Mouse (Mus musculus) right cerebral cortex, adult 2 months (tissue): ENCODE data around the gene H2-Q10.
A peak's percentile ranks its signal among the peaks of the same experiment; 100 is the strongest.
"Not testable (repeated sequence)": the region's sequence is repeated elsewhere in the genome, so short reads cannot be mapped to it uniquely, and the experiment has no call there.

ENCODE experiments used
- DNase-seq, 2 experiments: peaks; one replicate each; pipeline ENCODE4 v3.0.0; 2021 to 2022; ENCODE audit warnings: low spot score in 2 of 2

The H2-Q10 gene

DNA sequence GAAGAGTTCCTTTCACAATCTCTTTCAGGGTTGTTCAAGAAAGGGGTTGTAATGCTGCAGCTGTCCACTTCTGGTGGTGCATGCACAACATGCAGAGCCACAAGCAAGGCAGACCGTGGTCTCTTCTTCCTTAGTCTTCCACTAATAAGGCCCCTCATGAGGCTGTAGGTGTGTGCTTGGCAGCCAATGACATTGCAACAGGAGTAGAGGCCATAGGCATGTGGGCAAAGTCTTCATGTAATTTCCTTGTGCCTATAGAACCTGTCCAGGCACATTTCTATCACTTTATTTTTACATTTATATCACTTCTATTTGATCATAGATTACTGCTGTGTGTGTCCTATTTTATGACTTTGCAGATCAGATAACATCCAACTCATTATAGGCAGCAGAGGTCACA, 11.6 kb upstream of the H2-Q10 start:
- not testable (repeated sequence) for DNase-seq

DNA sequence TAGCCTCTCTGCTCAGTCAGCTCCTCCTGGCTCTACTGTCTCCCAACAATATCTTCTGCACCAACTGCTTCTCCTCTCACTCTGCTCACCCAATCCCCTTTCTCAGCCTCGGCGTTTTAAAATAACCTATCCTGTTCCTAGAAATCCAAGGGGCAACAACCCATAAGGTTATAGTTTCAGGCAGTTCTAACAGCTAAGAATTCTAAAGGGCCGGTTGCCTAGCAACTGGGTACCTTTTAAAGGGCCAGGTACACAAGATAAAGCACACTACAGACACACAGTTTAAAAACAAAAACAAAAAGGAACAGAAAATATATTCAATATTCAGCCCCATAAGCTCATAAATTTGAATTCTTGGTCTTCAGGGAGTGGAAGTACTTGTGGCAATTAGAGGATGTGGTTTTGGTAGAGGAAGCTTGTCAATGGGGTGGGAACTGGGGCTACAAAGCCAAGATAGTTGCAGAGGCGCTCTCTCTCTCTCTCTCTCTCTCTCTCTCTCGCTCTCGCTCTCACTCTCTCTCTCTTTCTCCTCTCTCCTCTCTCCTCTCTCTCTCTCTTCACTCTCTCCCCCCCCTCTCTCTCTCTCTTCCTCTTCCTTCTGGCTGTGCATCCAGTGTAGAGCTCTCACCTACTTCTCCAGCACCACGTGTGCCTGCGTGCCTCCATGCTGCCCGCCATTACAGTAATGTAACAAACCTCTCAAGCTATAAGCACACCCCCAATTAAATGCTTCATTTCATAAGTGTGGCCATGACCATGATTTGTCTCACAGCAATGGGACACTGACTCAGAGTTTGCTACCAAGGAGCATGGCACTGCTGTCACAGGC, 9.2 kb upstream of the H2-Q10 start:
- not testable (repeated sequence) for DNase-seq

DNA sequence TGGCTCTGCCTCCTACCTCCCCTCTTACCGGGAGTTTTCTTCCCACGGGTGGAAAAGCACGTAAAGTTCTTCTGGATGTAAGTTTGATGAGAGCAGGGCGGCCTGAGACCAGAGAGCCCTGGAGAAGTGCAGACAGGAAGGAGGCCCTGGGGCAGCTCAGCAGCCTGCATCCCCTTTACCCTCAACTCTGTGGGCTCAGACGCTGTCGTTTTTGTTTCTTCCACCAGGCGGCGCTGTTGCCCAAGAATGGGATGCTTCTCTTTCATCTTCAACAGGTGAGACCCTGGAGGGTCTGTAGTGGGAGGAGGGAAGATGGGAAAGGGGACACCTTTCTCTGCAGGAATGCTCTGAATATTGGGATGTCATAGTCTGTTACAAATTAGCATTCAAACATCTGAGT, 4.2 kb upstream of the H2-Q10 start:
- not testable (repeated sequence) for DNase-seq

DNA sequence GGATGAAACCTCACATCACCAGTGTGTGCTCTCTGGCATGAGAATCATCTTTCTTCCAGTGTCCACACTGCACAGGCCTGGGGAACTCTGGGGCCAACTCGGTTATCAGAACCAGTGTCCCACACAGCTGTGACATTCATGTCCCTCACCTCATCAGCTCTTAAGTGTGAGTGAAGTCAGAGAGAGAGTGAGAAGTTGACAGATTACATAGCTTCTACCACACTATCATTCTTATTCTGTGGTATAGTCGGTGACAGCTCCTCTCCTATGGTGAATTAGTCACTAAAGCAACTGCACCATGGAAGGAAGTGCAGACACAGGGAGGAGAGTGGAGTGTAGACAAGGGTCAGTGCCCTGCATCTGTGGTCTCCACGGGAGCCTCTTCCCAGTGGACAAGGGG, 953 bp upstream of the H2-Q10 start:
- DNase-seq = not testable (repeated sequence)

GRCm38 (mm10) chr17:35484066-35484465, 14.2 kb downstream of the H2-Q10 start:
- DNase-seq = peak; percentile 66 to 68

DNA sequence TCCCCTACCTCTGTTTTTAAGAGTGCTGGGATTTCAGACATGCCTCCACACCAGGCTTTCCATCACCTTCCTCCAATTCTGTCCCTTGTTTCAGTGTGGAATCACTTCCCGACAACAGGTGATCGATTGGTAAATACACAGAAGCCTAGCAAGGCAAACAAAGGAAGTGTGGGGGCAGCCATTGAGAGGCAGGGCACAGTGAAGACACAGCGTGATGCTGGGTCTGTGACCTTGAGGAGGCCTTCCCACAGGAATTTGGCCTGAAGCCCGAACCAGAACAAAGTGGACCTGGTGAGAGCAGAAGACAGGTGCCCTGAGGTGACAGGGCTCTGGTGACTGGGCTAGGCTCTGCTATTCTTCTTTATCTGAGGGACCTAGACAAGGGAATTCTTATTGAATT, 15.8 kb downstream of the H2-Q10 start:
- no peak for DNase-seq

DNA sequence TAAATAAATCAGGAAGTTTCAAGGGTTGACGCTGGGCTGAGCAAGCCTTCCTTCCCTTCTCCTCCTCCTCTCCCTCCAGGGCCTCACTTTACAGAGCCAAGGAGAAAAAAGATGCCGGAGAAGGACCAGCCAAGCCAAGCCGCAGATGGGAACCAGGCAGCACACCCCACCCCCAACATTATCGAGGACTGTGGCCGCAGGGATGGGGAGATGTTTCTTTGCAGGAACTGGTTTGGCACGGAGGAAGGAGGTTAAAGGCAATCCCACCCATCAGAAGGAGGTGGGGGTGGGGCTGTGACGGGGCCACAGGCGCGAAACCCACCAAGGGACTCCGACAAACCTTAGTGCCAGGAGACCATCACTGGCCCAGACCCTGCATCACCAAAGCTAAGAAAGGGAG, 16.8 kb downstream of the H2-Q10 start:
- no peak for DNase-seq

GRCm38 (mm10) chr17:35488041-35488440, 18.2 kb downstream of the H2-Q10 start:
- DNase-seq = no peak

- DNase-seq = no peak
These were observed 20.4 kb downstream of the H2-Q10 start for GRCm38 (mm10) chr17:35490320-35490719.

DNA sequence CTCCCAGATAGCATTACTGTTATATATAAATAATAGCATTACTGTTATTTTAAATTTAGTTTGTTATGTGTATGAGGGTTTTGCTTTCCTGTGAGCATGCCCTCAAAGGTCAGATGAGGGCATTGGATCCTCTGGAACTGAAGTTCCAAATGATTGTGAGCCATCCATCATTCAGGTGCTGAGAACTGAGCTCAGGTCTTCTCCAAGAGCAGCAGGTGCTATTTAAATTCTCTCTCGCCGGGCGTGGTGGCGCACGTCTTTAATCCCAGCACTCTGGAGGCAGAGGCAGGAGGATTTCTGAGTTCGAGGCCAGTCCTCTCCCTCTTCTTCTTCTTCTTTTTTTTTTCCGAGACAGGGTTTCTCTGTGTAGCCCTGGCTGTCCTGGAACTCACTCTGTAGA, 27.2 kb downstream of the H2-Q10 start:
- DNase-seq = no peak

GRCm38 (mm10) chr17:35502226-35502625, 32.3 kb downstream of the H2-Q10 start:
- DNase-seq = no peak

DNA sequence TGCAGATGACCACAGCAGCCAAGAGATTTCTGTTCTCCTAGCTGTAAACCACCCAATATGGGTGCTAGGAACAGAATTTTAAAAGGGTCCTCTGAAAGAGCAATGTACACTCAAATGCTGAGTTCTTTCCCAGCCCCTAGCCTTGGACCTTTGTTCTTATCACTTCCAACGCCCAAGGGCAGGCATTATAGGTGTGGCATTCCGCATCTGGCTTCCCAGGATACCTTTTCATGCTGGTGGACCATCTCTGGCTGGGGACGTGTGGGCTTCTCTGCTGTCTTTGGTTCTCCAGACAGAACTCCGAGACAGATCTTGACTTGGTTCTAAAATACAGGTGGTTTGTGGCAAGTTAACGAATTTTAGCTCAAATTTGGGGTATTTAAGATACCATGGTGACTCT, 32.9 kb downstream of the H2-Q10 start:
- DNase-seq = no peak

DNA sequence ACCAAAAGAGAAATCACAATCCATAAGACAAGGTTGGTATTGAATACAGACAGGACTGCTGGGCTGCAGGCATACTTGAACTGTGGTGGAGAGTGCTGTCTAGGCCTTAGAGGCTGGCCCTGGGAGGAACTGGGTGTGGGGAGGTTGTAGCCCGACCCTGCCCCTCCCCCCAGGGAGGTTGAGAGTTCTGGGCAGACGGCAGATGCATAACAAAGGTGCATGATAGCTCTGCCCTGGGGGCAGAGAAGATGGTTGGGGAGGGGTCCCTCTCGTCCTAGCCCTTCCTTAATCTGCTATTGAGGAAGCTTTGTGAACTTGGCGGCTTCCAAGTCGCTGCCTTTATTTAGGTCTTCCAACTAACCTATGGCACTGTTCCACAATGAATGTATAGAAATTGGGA, 34.0 kb downstream of the H2-Q10 start:
- no peak for DNase-seq

GRCm38 (mm10) chr17:35504628-35505481, 35.0 kb downstream of the H2-Q10 start:
- DNase-seq = no peak

GRCm38 (mm10) chr17:35505776-35506175, 35.9 kb downstream of the H2-Q10 start, which contains the start of gene Pou5f1:
Gene Pou5f1, plus strand, starts transcription at chr17:35506018.
- no peak for DNase-seq

DNA sequence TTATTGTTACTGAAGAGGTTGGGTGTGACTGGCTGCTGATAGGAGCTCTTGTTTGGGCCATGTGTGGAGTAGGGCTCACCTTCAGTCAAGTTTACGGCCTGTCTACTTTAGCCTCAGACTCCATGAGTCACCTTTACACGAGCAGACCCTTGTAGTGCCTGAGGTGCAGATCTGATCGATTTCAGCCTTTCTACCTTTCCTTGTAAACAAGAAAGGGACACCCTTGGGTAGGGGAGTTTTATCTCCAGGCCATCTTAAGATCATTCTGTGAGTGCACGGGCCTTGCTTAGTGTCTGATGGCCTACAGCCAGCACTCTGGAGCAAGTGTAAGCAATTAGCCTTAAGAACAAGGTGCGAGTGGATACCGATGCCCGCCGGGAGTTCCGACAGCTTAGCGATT, 37.0 kb downstream of the H2-Q10 start:
- no peak for DNase-seq

- DNase-seq = no peak
These were observed 37.8 kb downstream of the H2-Q10 start for GRCm38 (mm10) chr17:35507556-35508260.

GRCm38 (mm10) chr17:35508279-35508678, 38.4 kb downstream of the H2-Q10 start:
- DNase-seq = not testable (repeated sequence)

- peak; percentile 28 for DNase-seq
These were observed 39.4 kb downstream of the H2-Q10 start for GRCm38 (mm10) chr17:35509284-35509683.

DNA sequence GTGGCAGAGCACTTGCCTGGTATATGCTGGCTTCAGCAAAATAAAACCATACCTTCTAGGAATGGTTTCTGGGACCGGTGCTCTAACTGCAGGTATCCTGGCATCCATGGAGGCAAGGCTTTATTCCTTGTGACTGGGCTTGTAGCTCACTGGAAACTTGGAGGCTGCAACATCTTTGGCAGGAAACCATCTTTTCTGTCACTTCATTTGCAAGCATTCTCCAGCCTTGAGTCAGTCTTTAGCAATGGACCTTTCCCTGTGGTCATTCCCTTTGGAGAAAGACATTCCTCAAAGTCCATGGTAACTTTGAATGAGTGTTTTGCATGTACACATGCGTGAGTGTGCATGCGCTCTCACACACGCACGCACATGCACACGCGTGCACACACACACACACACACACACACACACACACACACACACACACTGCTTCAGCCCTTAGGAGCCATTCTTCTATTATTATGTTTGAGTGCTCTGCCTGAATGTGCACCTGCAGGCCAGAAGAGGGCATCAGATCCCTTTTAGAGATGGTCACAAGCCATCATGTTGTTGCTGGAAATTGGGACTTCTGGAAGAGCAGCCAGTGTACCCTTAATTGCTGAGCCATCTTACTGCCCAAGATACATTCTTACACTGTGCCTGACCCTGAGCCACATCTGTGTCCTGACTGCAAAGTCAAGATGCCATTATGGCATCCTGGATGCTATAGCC, 43.2 kb downstream of the H2-Q10 start:
- peak in 1 of 2 experiments; percentile 26 for DNase-seq

DNA sequence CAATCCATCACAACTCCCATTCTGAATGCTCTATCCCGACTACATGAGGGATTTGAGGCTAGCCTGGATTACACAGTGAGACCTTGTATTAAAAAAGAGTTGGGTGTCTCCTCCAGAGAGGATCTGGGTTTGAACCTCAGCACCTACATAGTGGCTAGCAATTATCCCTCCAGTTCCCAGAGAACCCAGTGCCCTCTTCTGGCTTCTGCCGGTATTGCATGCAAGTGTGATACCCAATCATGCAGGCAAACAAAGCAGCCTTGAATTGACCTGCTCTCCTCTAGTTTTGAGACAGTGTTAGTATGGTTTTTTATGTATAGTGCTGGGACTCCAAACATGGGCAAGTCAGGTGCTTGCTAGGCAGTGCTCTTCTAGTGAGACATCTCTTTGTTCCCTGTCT, 44.0 kb downstream of the H2-Q10 start:
- DNase-seq = peak; percentile 56 to 66
